24 mouse cellular contexts compared by ENCODE assay signal in the genomic region with DNA sequence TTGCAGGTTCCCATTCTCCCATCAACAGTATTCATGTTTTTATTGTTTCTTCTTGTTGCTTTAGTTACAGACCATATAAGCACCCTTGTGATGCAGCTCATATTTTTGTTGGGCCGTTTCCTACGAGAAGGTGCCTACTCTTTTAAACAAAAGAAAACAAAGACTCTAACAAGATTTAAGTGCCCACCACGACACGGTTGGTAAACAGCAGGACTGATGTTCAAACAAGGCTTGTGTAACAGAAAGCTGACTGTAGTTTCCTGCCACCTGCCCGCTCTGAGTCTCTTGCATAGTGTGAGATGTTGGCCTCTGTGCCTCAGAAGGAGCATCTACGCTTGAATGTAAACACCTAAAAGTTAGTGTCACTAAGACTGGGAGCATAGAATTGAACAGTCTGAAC. TPM values are rescaled to one million over a fixed set of nuclear protein-coding genes. Genes with fewer than 3 reads are reported as not detected.
DNase-seq lines count a peak whose midpoint lies in the region; ATAC-seq and TF ChIP-seq lines count a peak whose summit lies in the region.
"Had no signal": no experiment of that assay in that cellular context is flagged by ENCODE, and none has a peak within 500 bp of the region (broad histone marks: within the 10 kb centered on the region; RNA-seq: fewer than 3 reads in every experiment).

No protein-coding gene starts in this region.

- 15% methylated on average over 6 of the region's 6 CpGs for WGBS in kidney, postnatal 0 days
- 34% methylated on average over 6 of the region's 6 CpGs for WGBS in intestine, embryonic 15.5 days
- WGBS in intestine, embryonic 16.5 days: 32% methylated on average over 6 of the region's 6 CpGs
- 66% methylated on average over 6 of the region's 6 CpGs for WGBS in hindbrain, embryonic 14.5 days

- TF ChIP-seq CTCF in kidney, postnatal 0 days (IDR thresholded peaks at IDR 0.05; ENCODE audit: low read depth): no peak

- H3K4me2 ChIP-seq in kidney, postnatal 0 days (ENCODE audit: low read length): no peak overlapping the region
- H3K4me2 ChIP-seq in intestine, embryonic 15.5 days (replicated peaks): 0 out of 2 replicates have a peak overlapping the region, but pooled peaks have one; percentile 9
- H3K4me2 ChIP-seq in intestine, embryonic 16.5 days (ENCODE audit: low read depth, low read length): no peak overlapping the region
- no peak overlapping the region for H3K4me2 ChIP-seq in hindbrain, embryonic 14.5 days (replicated peaks)
- H3K4me2 ChIP-seq: heart, embryonic 12.5 days; hindbrain, embryonic 15.5 days; limb, embryonic 15.5 days; midbrain, embryonic 13.5 days had no signal

- no peak overlapping the region for H3K9ac ChIP-seq in kidney, postnatal 0 days (ENCODE audit: low read depth, low read length)
- H3K9ac ChIP-seq in intestine, embryonic 15.5 days: no peak overlapping the region
- no peak overlapping the region for H3K9ac ChIP-seq in intestine, embryonic 16.5 days (ENCODE audit: low read depth, low read length)
- no peak overlapping the region for H3K9ac ChIP-seq in hindbrain, embryonic 14.5 days
- H3K9ac ChIP-seq: heart, embryonic 12.5 days; hindbrain, embryonic 15.5 days; limb, embryonic 15.5 days; midbrain, embryonic 13.5 days had no signal

- H3K27ac ChIP-seq in kidney, postnatal 0 days: peak overlapping the region; percentile 72
- H3K27ac ChIP-seq in intestine, embryonic 15.5 days: peak overlapping the region; percentile 79
- peak overlapping the region; percentile 79; the same call in 1 of the 2 replicates for H3K27ac ChIP-seq in intestine, embryonic 16.5 days (ENCODE audit: low read length)
- no peak overlapping the region for H3K27ac ChIP-seq in hindbrain, embryonic 14.5 days
- H3K27ac ChIP-seq: hindbrain, embryonic 15.5 days; limb, embryonic 15.5 days; midbrain, embryonic 13.5 days had no signal

- ATAC-seq in kidney, postnatal 0 days (replicated peaks; ENCODE audit: low FRiP score, low read depth): no peak
- ATAC-seq in intestine, embryonic 15.5 days: 0 out of 2 replicates have a peak, but pooled peaks have one; percentile 6
- no peak; the same call in 1 of the 2 replicates for ATAC-seq in intestine, embryonic 16.5 days
- ATAC-seq in hindbrain, embryonic 14.5 days (ENCODE audit: low FRiP score): no peak
- ATAC-seq: forebrain, embryonic 14.5 days had no signal

- no peaks in the 10 kb centered on the region for H3K4me1 ChIP-seq in kidney, postnatal 0 days (replicated peaks; ENCODE audit: insufficient read depth, low read length)
- H3K4me1 ChIP-seq in intestine, embryonic 15.5 days (replicated peaks): no peaks in the 10 kb centered on the region
- 0 out of 2 replicates have a peak, but pooled peaks cover 10% of the 10 kb centered on the region for H3K4me1 ChIP-seq in intestine, embryonic 16.5 days (ENCODE audit: control insufficient read depth, insufficient read depth, low read length)
- no peaks in the 10 kb centered on the region for H3K4me1 ChIP-seq in hindbrain, embryonic 14.5 days (replicated peaks; ENCODE audit: control insufficient read depth, insufficient read depth, low read length)
- H3K4me1 ChIP-seq: hindbrain, embryonic 15.5 days; limb, embryonic 15.5 days had no signal

- no peak for DNase-seq in kidney, postnatal 0 days (ENCODE audit: low spot score)
- no peak for DNase-seq in kidney, adult 11 months
- peak; percentile 72 for DNase-seq in lung, postnatal 36 days
- no peak for DNase-seq in hindbrain, embryonic 14.5 days (ENCODE audit: low spot score)
- no peak for DNase-seq in adrenal gland, adult 18-20 months (ENCODE audit: low spot score in 2 of 2)
- DNase-seq: adrenal gland, adult 8-10 months; cerebellum, adult 9-10 months; gastrocnemius, postnatal 10 days; heart, adult 11 months; thymus, postnatal 36 days had no signal

- no peak overlapping the region for H3K4me3 ChIP-seq in kidney, postnatal 0 days (replicated peaks; ENCODE audit: low read depth, low read length)
- no peak overlapping the region for H3K4me3 ChIP-seq in intestine, embryonic 15.5 days (replicated peaks)
- no peak overlapping the region for H3K4me3 ChIP-seq in intestine, embryonic 16.5 days (ENCODE audit: low read length)
- no peak overlapping the region for H3K4me3 ChIP-seq in hindbrain, embryonic 14.5 days (replicated peaks; ENCODE audit: low read length)
- H3K4me3 ChIP-seq: embryonic facial prominence, embryonic 10.5 days; heart, embryonic 12.5 days; hindbrain, embryonic 15.5 days; limb, embryonic 15.5 days; midbrain, embryonic 13.5 days; myocyte had no signal

- no peaks in the 10 kb centered on the region for H3K9me3 ChIP-seq in kidney, postnatal 0 days (replicated peaks; ENCODE audit: low read length)
- no peaks in the 10 kb centered on the region for H3K9me3 ChIP-seq in intestine, embryonic 15.5 days
- no peaks in the 10 kb centered on the region for H3K9me3 ChIP-seq in intestine, embryonic 16.5 days (ENCODE audit: control insufficient read depth, low read length)
- no peaks in the 10 kb centered on the region for H3K9me3 ChIP-seq in hindbrain, embryonic 14.5 days (ENCODE audit: control insufficient read depth, low read length)
- H3K9me3 ChIP-seq: embryonic facial prominence, embryonic 10.5 days; heart, embryonic 12.5 days; hindbrain, embryonic 15.5 days; limb, embryonic 15.5 days; midbrain, embryonic 13.5 days had no signal

- H3K27me3 ChIP-seq in kidney, postnatal 0 days (ENCODE audit: insufficient read depth, low read length): no peaks in the 10 kb centered on the region
- H3K27me3 ChIP-seq in intestine, embryonic 15.5 days (replicated peaks): no peaks in the 10 kb centered on the region
- no peaks in the 10 kb centered on the region for H3K27me3 ChIP-seq in intestine, embryonic 16.5 days (replicated peaks; ENCODE audit: control insufficient read depth, insufficient read depth, low read length)
- no peaks in the 10 kb centered on the region for H3K27me3 ChIP-seq in hindbrain, embryonic 14.5 days (ENCODE audit: control insufficient read depth, insufficient read depth, low read length)
- H3K27me3 ChIP-seq: hindbrain, embryonic 15.5 days; limb, embryonic 15.5 days had no signal

- H3K36me3 ChIP-seq in kidney, postnatal 0 days (ENCODE audit: insufficient read depth, low read length): no peaks in the 10 kb centered on the region
- H3K36me3 ChIP-seq in intestine, embryonic 15.5 days: no peaks in the 10 kb centered on the region
- no peaks in the 10 kb centered on the region for H3K36me3 ChIP-seq in intestine, embryonic 16.5 days (ENCODE audit: control insufficient read depth, insufficient read depth, low read length)
- H3K36me3 ChIP-seq in hindbrain, embryonic 14.5 days (replicated peaks; ENCODE audit: control insufficient read depth, insufficient read depth): no peaks in the 10 kb centered on the region
- H3K36me3 ChIP-seq: embryonic facial prominence, embryonic 10.5 days; heart, embryonic 12.5 days; hindbrain, embryonic 15.5 days; limb, embryonic 15.5 days; midbrain, embryonic 13.5 days had no signal

RNA-seq across cellular contexts. Expression of a gene that starts 47.5 kb away (rescaled TPM):
- 79.1 and 91.6 TPM in 2 replicates for polyA plus RNA-seq in kidney, postnatal 0 days (2015; fragmentation: Nextera tagmentation; extraction: Ambion mirVana)
- 26.0 and 28.9 TPM in 2 replicates for polyA plus RNA-seq in intestine, embryonic 15.5 days (2015; fragmentation: Nextera tagmentation; extraction: Ambion mirVana)
- 26.3 and 33.1 TPM in 2 replicates for polyA plus RNA-seq in intestine, embryonic 16.5 days (2015; fragmentation: Nextera tagmentation; extraction: Ambion mirVana)
- polyA plus RNA-seq in hindbrain, embryonic 14.5 days (2014; fragmentation: Nextera tagmentation; extraction: Ambion mirVana): not detected in 2 replicates
- not detected for total RNA-seq in adrenal gland, adult 18-20 months (2021)
- total RNA-seq: common myeloid progenitor, adult 5-6 weeks; gastrocnemius, postnatal 10 days; heart, postnatal 25 days; layer of hippocampus, adult 8-10 months; left cerebral cortex, postnatal 36 days; megakaryocyte, adult 5-6 weeks had no signal
- polyA plus RNA-seq: forebrain, embryonic 14.5 days had no signal

Comparison
In these comparisons a context has a peak if more than half of its experiments do, and no peak if none do; other contexts are left out.
1. RNA of a gene that starts 47.5 kb away (polyA plus RNA-seq): 79.1 to 91.6 TPM in kidney, postnatal 0 days, 26.3 to 33.1 TPM in intestine, embryonic 16.5 days and 26.0 to 28.9 TPM in intestine, embryonic 15.5 days; not detected in hindbrain, embryonic 14.5 days; every median in the first group is over 10 times any median in the second.